Mouse (Mus musculus): ENCODE measurements around the gene Wnk2. TPM values are rescaled to one million over a fixed set of nuclear protein-coding genes. Genes with fewer than 3 reads are reported as not detected.

Gene Wnk2
- polyA plus RNA-seq, 1 experiment from 2014 or later, result 2.1 TPM

- peak overlapping the region; percentile 99 for H3K4me2 ChIP-seq (replicated peaks)
- H3K4me3 ChIP-seq, result peak overlapping the region; percentile 75
- peaks cover 57% of the 10 kb centered on the region for H3K4me1 ChIP-seq
- H3K27ac ChIP-seq, result no peak overlapping the region
- peak; percentile 18; the same call in 1 of the 2 replicates for ATAC-seq (ENCODE audit: low FRiP score, low read depth)
- 16% methylated on average over 15 of the region's 15 CpGs for WGBS
- H3K36me3 ChIP-seq, result no peaks in the 10 kb centered on the region
- H3K27me3 ChIP-seq, result no peaks in the 10 kb centered on the region
- H3K9me3 ChIP-seq, result no peaks in the 10 kb centered on the region
- peak overlapping the region; percentile 80 for H3K9ac ChIP-seq
Measured at GRCm38 (mm10) chr13:49188219-49188965, 40.6 kb upstream of the Wnk2 start.

GRCm38 (mm10) chr13:49187288-49188218, 39.7 kb upstream of the Wnk2 start, which contains the start of gene Ninj1:
Gene Ninj1 (plus strand): TSS chr13:49187485.
- WGBS, result under 1% methylated on average over 78 of the region's 87 CpGs
- no peaks in the 10 kb centered on the region for H3K9me3 ChIP-seq
- H3K36me3 ChIP-seq, result no peaks in the 10 kb centered on the region
- H3K4me1 ChIP-seq, result peaks cover 60% of the 10 kb centered on the region
- peak within 1 kb of the TSS; percentile 80 for H3K9ac ChIP-seq
- H3K4me2 ChIP-seq (replicated peaks), result peak within 1 kb of the TSS; percentile 99
- peak; percentile 93 for ATAC-seq (ENCODE audit: low FRiP score, low read depth)
- no peaks in the 10 kb centered on the region for H3K27me3 ChIP-seq
- H3K4me3 ChIP-seq, result peak within 1 kb of the TSS; percentile 75
- H3K27ac ChIP-seq, result peak within 1 kb of the TSS; percentile 55

- ATAC-seq (ENCODE audit: low FRiP score, low read depth), result peak; percentile 9
- 17% methylated on average over 11 of the region's 11 CpGs for WGBS
- Histone ChIP-seq H3K4me1 (peaks cover 53% of the 10 kb centered on the region), H3K36me3 (no peaks in the 10 kb centered on the region), H3K9ac (peak overlapping the region; percentile 66), H3K4me2 (replicated peaks) (peak overlapping the region; percentile 99), H3K4me3 (peak overlapping the region; percentile 75), H3K9me3 (no peaks in the 10 kb centered on the region), H3K27ac (peak overlapping the region; percentile 55), H3K27me3 (no peaks in the 10 kb centered on the region)
Measured at GRCm38 (mm10) chr13:49186798-49187287, 39.0 kb upstream of the Wnk2 start.

GRCm38 (mm10) chr13:49183646-49184045, 35.8 kb upstream of the Wnk2 start:
- Histone ChIP-seq H3K9ac (no peak overlapping the region), H3K9me3 (no peaks in the 10 kb centered on the region), H3K27me3 (no peaks in the 10 kb centered on the region), H3K4me2 (replicated peaks) (no peak overlapping the region), H3K4me1 (peaks cover 37% of the 10 kb centered on the region), H3K36me3 (no peaks in the 10 kb centered on the region), H3K4me3 (no peak overlapping the region), H3K27ac (no peak overlapping the region)
- 30% methylated on average over 5 of the region's 5 CpGs for WGBS
- no peak for ATAC-seq (ENCODE audit: low FRiP score, low read depth)

GRCm38 (mm10) chr13:49183161-49183560, 35.3 kb upstream of the Wnk2 start:
- Histone ChIP-seq H3K36me3 (no peaks in the 10 kb centered on the region), H3K9ac (no peak overlapping the region), H3K27ac (no peak overlapping the region), H3K4me2 (replicated peaks) (no peak overlapping the region), H3K27me3 (no peaks in the 10 kb centered on the region), H3K4me3 (no peak overlapping the region), H3K4me1 (peaks cover 34% of the 10 kb centered on the region), H3K9me3 (no peaks in the 10 kb centered on the region)
- WGBS, result 57% methylated on average over 5 of the region's 5 CpGs
- ATAC-seq (ENCODE audit: low FRiP score, low read depth), result no peak

GRCm38 (mm10) chr13:49181411-49181984, 33.7 kb upstream of the Wnk2 start:
- ATAC-seq (ENCODE audit: low FRiP score, low read depth), result no peak
- Histone ChIP-seq H3K4me1 (peaks cover 23% of the 10 kb centered on the region), H3K9ac (no peak overlapping the region), H3K27ac (no peak overlapping the region), H3K27me3 (no peaks in the 10 kb centered on the region), H3K4me3 (no peak overlapping the region), H3K4me2 (replicated peaks) (no peak overlapping the region), H3K36me3 (no peaks in the 10 kb centered on the region), H3K9me3 (no peaks in the 10 kb centered on the region)
- WGBS, result 88% methylated on average over 3 of the region's 3 CpGs

GRCm38 (mm10) chr13:49180691-49181090, 32.9 kb upstream of the Wnk2 start:
- no peaks in the 10 kb centered on the region for H3K36me3 ChIP-seq
- no peak for ATAC-seq (ENCODE audit: low FRiP score, low read depth)
- H3K27me3 ChIP-seq, result no peaks in the 10 kb centered on the region
- 55% methylated on average over 1 of the region's 1 CpGs for WGBS
- no peak overlapping the region for H3K4me2 ChIP-seq (replicated peaks)
- no peaks in the 10 kb centered on the region for H3K9me3 ChIP-seq
- no peak overlapping the region for H3K4me3 ChIP-seq
- no peak overlapping the region for H3K9ac ChIP-seq
- H3K4me1 ChIP-seq, result peaks cover 21% of the 10 kb centered on the region
- H3K27ac ChIP-seq, result no peak overlapping the region

GRCm38 (mm10) chr13:49180274-49180673, 32.5 kb upstream of the Wnk2 start:
- Histone ChIP-seq H3K9ac (no peak overlapping the region), H3K4me1 (peaks cover 21% of the 10 kb centered on the region), H3K27ac (no peak overlapping the region), H3K36me3 (no peaks in the 10 kb centered on the region), H3K27me3 (no peaks in the 10 kb centered on the region), H3K9me3 (no peaks in the 10 kb centered on the region), H3K4me2 (replicated peaks) (no peak overlapping the region), H3K4me3 (no peak overlapping the region)
- ATAC-seq (ENCODE audit: low FRiP score, low read depth), result no peak
- WGBS, result 77% methylated on average over 5 of the region's 5 CpGs

- Histone ChIP-seq H3K9ac (peak overlapping the region; percentile 31; the same call in 1 of the 2 replicates), H3K27me3 (no peaks in the 10 kb centered on the region), H3K9me3 (no peaks in the 10 kb centered on the region), H3K4me3 (no peak overlapping the region), H3K4me2 (replicated peaks) (no peak overlapping the region), H3K4me1 (peaks cover 21% of the 10 kb centered on the region), H3K27ac (peak overlapping the region; percentile 75), H3K36me3 (no peaks in the 10 kb centered on the region)
- 56% methylated on average over 19 of the region's 19 CpGs for WGBS
- ATAC-seq (ENCODE audit: low FRiP score, low read depth), result peak; percentile 44; the same call in 1 of the 2 replicates
Measured at GRCm38 (mm10) chr13:49178839-49179585, 31.2 kb upstream of the Wnk2 start.

GRCm38 (mm10) chr13:49175509-49175908, 27.7 kb upstream of the Wnk2 start:
- WGBS, result 73% methylated on average over 10 of the region's 10 CpGs

GRCm38 (mm10) chr13:49172971-49173596, 25.3 kb upstream of the Wnk2 start:
- H3K36me3 ChIP-seq, result no peaks in the 10 kb centered on the region
- no peaks in the 10 kb centered on the region for H3K9me3 ChIP-seq
- H3K4me1 ChIP-seq, result no peaks in the 10 kb centered on the region
- WGBS, result 5% methylated on average over 12 of the region's 12 CpGs
- no peaks in the 10 kb centered on the region for H3K27me3 ChIP-seq
- no peak overlapping the region for H3K9ac ChIP-seq
- ATAC-seq (ENCODE audit: low FRiP score, low read depth), result peak; percentile 77
- H3K4me2 ChIP-seq (replicated peaks), result no peak overlapping the region
- H3K4me3 ChIP-seq, result no peak overlapping the region
- H3K27ac ChIP-seq, result no peak overlapping the region

More at GRCm38 (mm10) chr13:49175509-49175908, 27.7 kb upstream of the Wnk2 start:
- H3K4me3 ChIP-seq, result no peak overlapping the region
- no peak overlapping the region for H3K27ac ChIP-seq
- no peak overlapping the region for H3K4me2 ChIP-seq (replicated peaks)
- peak overlapping the region; percentile 15; the same call in 1 of the 2 replicates for H3K9ac ChIP-seq
- H3K4me1 ChIP-seq, result peaks cover 13% of the 10 kb centered on the region
- no peaks in the 10 kb centered on the region for H3K9me3 ChIP-seq
- H3K27me3 ChIP-seq, result no peaks in the 10 kb centered on the region
- no peaks in the 10 kb centered on the region for H3K36me3 ChIP-seq
- ATAC-seq (ENCODE audit: low FRiP score, low read depth), result no peak
